Mouse (Mus musculus): Measurements from ENCODE around the gene Ell3.
"Not testable (repeated sequence)": the region's sequence is repeated elsewhere in the genome, so short reads cannot be mapped to it uniquely, and the experiment has no call there.

The Ell3 gene

DNA sequence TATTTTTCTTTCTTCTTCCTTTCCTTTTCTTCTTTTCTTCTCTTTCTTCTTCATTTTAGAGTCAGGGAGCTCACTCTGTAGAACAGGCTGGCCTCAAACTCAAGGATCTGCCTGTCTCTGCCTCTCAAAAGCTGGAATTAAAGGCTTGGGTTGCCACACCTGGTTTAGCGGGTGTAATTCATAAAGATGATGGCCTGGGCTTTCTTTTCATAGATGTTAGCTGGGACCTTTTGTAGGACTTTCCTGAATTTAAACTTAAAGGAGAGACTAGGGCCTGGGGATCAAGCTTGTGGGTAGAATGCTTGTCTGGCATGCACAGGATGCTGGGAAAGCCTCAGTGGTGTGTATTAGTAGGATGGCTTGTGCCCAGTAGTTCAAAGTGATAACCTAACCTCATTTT is at the start of gene Ell3:
TSS of gene Ell3 (minus strand) at position 101 of the 400 bp plus-strand sequence.
- DNase-seq (ENCODE audit: low spot score) = no peak

- DNase-seq (ENCODE audit: low spot score) = not testable (repeated sequence)
These were observed 40.3 kb upstream of the Ell3 start for GRCm38 (mm10) chr2:121484403-121484802.

DNA sequence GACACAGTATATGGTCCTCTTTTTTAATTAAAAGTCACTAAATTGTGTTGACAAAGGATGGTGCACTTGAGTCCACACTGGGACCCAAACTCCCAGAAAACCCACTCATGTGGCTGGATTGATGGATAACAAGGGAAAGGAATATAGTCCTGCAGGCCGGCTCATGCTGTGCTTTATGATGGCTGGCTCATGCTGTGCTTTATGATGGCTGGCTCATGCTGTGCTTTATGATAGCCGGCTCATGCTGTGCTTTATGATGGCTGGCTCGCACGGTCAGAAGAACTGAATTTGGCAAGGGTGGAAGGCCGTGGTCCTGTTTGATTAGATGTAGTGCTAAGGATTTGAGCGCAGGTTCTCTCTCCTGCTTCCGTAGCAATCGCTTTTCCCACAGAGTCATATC is 39.5 kb upstream of the Ell3 start:
- DNase-seq (ENCODE audit: low spot score) = no peak

GRCm38 (mm10) chr2:121480916-121481315 is 36.8 kb upstream of the Ell3 start:
- not testable (repeated sequence) for DNase-seq (ENCODE audit: low spot score)

DNA sequence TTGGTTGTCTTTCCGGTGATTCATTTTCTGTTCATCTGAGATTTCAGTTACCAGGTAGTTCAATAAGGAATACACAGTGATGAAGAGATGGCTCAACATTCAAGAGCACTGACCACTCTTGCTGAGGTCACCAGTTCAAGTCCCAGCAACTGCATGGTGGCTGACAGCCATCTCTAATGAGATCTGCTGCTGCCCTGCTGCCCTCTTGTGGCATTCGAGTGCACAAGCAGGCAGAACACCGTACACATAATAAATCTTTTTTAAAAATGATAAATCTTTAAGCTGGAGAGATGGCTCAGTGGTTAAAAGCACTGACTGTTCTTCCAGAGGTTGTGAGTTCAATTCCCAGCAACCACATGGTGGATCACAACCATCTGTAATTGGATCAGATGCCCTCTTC is 36.4 kb upstream of the Ell3 start:
- DNase-seq (ENCODE audit: low spot score) = no peak

DNA sequence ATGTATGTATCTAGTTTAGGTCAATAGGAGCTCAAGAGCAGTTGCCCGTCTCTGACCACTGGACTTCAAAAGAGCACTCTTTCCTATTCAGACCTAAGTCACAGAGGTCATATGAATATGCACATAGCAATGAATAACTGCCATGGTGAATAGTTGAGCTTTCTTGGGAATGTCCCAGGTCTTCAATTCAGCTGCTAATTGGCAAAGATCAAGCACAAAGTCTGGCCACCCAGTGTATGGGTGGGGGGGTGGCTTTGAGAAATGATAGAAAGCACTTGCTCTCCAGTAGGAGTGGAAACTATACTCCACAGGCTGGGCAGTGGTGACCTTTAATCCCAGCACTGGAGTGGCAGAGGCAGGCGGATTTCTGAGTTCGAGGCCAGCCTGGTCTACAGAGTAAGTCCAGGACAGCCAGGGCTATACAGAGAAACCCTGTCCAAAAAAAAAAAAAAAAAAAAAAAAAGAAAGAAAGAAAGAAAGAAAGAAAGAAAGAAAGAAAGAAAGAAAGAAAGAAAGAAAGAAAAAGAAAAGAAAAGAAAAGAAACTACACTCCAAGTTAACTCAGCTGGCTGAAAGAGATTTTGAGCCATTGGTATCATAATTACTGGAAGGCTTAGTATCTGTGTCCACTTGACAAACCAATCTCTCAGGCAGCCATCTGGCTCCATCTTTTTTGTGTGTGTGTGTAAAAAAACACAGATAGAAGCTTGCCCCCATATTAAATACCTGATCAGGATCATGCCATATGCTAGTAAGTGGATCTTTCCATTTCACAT is 33.6 kb upstream of the Ell3 start:
- DNase-seq (ENCODE audit: low spot score) = no peak

DNA sequence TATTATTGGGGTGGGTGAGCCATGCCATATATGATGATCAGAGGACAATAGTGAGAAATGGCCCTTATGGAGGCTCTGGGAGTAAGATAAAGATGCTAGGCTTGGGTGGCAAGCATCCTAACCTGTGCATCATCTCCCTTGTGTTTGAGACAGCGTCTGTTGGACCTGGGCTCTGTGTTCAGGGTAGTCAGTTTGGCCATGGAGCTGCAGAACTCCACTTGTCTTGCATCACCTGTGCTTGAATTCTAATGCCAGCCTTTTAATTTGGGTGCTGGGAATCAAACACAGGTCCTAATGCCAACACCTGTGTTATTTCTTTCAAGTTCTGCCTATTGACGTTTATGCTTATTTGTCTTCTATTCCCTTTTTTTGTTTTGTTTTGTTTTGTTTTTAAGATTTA is 31.2 kb upstream of the Ell3 start:
- not testable (repeated sequence) for DNase-seq (ENCODE audit: low spot score)

DNA sequence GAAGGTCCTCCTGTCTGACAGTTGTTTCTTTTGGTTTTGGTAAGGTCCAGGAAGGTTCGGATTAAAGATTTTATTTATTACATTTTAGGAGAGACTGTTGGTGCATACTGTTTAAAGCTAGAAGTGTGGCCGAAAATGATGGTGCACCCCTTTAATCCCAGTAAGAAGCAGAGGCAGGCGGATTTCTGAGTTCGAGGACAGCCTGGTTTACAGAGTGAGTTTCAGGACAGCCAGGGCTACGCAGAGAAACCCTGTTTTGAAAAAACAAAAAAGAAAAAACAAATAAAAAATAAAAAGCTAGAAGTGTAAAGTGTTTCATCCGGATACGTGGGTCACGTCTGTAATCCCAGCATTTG is 30.1 kb upstream of the Ell3 start:
- no peak for DNase-seq (ENCODE audit: low spot score)

- peak; percentile 73 for DNase-seq (ENCODE audit: low spot score)
These were observed 29.5 kb upstream of the Ell3 start, which contains the start of gene Mfap1b for GRCm38 (mm10) chr2:121473301-121474179. TSS of gene Mfap1b (minus strand) at chr2:121474067.

DNA sequence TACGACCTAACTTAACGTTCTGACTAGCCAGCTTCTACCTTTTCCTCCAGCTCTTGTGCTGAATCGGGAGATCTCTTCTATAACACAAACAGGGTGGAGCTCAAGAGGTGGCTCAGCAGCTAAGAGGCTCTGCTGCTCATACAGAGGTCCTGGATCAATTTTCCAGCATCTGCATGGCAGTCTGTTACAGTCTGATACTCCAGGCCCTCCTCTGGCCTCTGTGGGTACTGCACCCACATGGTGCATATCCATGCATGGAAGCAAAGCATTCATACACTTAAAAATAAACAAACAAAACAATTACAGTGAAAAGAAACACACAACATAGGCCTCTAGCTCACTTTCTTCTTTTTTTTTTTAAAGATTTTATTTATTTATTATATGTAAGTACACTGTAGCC is 28.7 kb upstream of the Ell3 start:
- not testable (repeated sequence) for DNase-seq (ENCODE audit: low spot score)

DNA sequence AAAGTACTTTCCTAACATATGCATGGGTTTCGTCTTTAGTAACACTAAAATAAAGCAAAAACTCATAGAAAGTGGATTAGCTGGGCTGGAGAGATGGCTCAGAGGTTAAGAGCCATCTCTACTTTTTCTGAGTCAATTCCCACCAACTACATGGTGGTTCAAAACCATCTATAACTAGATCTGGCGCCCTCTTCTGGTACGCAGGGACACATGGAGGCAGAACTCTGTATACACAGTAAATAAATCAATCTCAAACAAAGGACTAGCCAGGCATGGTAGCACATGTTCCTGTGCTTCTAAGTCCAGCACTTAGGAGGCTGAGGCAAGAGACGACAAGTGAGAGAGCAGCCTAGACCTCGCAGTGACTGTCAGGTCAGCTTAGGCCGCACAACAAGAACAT is 24.9 kb upstream of the Ell3 start:
- not testable (repeated sequence) for DNase-seq (ENCODE audit: low spot score)

DNA sequence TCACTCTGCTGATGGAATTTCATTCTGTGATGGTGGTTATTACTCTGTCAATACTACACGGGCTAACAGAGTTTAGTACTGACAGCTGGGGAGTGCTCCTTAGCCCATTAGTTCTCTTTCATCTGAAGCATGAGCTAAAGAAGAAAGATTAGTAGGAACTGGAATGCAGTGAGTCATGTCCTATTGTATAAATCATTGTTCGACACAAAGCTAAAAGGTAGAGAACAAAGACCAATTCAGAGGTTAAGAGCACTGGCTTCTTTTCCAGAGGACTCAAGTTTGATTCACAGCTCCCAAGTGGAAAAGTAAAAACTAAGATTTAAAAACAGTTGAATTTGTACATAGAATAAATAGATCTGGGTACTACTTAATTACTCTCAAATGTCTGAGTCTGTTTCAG is 16.0 kb upstream of the Ell3 start:
- no peak for DNase-seq (ENCODE audit: low spot score)

GRCm38 (mm10) chr2:121456692-121457642 is 12.9 kb upstream of the Ell3 start, which contains the start of gene Serinc4:
TSS of gene Serinc4 (minus strand) at chr2:121456781.
- DNase-seq (ENCODE audit: low spot score) = peak; percentile 57

DNA sequence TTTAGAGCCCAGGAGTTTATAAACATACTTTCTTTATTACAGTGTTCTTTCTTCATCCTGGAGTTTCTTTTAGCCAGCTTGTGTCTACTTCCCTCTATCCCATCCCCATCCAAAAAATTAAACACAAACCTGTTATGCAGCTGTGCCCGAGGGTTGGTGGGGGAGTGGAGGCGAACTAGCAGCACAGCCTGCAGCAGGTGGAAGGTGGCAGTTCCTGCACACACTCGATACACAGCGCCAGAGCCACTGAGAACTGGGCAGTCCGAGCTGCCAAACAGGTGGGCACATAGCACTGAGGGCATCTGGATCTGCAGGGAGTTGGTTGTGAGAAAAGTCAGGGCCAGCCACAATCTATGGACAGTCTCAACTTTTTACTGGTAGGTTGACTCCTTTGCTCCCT is 11.5 kb upstream of the Ell3 start:
- no peak for DNase-seq (ENCODE audit: low spot score)

DNA sequence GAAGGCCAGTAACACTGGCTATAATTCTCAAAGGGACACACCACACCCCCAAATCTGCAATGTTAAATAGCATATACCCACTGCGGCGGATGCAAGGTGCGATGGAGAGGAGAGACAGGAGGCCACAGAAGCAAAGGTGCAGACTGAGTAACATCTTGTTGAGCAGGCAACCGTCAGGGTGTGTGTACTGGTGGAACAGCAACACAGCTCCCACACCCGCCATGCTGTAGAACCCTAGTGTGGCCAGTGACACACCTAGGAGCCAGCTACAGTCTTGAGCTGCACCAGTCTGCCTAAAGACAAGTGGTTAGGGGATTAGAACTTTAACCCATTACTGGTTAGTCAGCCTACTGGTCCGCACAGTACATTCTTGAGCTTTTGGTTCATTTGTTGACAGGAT is 9.8 kb upstream of the Ell3 start:
- no peak for DNase-seq (ENCODE audit: low spot score)

DNA sequence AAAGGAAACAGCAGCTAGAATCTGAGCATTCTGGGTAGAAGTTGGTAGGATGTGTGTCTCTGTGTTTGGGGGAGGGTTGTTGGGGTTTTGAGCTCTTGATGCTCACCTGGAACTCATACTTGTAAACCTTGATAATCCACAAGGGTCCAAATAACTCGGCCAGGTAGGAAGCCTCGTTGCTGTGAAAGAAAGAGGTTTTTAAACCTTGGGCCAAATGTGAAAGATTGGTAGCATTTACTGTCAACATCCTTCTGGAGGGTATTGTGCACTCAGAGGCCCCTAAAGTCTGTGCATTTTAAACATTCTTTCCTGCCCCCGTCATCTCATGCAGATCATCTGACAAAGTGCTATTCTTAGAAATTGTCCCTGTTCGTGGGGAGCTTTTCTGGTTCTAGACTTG is 8.9 kb upstream of the Ell3 start, which contains the start of gene Hypk:
TSS of gene Hypk (plus strand) at position 301 of the 400 bp plus-strand sequence.
- no peak for DNase-seq (ENCODE audit: low spot score)

- DNase-seq (ENCODE audit: low spot score) = no peak
These were observed 8.3 kb upstream of the Ell3 start for GRCm38 (mm10) chr2:121452361-121452760.

GRCm38 (mm10) chr2:121450093-121450492 is 6.0 kb upstream of the Ell3 start:
- DNase-seq (ENCODE audit: low spot score) = no peak

- DNase-seq (ENCODE audit: low spot score) = no peak
These were observed 5.5 kb upstream of the Ell3 start for GRCm38 (mm10) chr2:121449545-121450011.

DNA sequence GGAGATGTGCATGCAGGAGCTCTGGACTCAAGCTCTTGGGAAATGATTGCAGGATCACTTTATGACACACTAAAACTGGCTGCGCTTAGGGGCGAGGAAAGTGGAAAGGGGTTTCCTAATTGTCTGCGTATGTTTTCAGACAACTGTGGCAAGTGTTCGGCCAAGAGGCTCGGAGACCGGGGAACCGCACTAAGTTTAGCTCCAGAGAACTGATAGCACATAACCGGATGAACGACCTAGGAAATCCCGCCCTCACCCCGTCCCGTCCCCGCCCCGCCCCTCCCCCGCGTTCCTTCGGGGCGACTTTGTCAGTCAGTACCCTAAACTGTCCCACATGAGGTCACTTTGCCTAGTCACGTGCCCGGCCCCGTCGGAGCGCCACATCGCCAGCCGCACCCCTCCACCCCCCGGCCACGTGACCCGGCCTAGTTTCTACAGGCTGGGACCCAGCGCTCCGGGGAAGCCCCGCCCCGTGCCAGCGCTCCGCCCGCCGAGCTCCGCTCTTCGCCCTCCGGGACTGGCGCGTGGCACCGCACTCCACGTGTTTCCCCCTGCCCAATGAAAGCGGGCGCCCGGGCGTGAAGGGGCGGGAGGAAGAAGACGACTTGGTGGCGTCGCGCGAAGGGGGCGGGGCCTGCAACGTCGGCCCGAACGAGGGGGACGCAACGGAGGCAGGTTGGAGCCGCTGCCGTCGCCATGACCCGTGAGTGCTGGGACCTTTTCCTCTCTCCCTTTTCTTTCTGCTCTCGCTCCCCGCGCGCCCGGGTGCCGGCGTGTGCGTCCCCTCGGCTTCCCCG is 4.9 kb upstream of the Ell3 start, which contains the start of gene Serf2:
TSS of gene Serf2 (plus strand) at position 457 of the 797 bp plus-strand sequence.
- DNase-seq (ENCODE audit: low spot score) = peak; percentile 94

GRCm38 (mm10) chr2:121448136-121448535 is 4.1 kb upstream of the Ell3 start:
- DNase-seq (ENCODE audit: low spot score) = no peak
